Mouse (Mus musculus) mature B cell (primary cell): ENCODE data around the gene Ckap4.
"Not testable (repeated sequence)": the region's sequence is repeated elsewhere in the genome, so short reads cannot be mapped to it uniquely, and the experiment has no call there.

ENCODE experiments used
- in situ Hi-C: fragments of 300-500 bp; cut with MboI; formaldehyde crosslinking; loops from 2 replicates; pipeline ENCODE4 v1.14.3; 2019

The Ckap4 gene

GRCm38 (mm10) chr10:84498867-84499266 lies 35.0 kb downstream of the Ckap4 start:
- in situ Hi-C loops: no loop called here

- in situ Hi-C loops: no loop called here
These were observed 37.1 kb downstream of the Ckap4 start for GRCm38 (mm10) chr10:84496805-84497204.

- in situ Hi-C loops: no loop called here
These were observed 39.4 kb downstream of the Ckap4 start for GRCm38 (mm10) chr10:84494432-84494831.

- in situ Hi-C loops: no loop called here
These were observed 43.7 kb downstream of the Ckap4 start for GRCm38 (mm10) chr10:84490115-84490514.

GRCm38 (mm10) chr10:84488315-84488714 lies 45.5 kb downstream of the Ckap4 start:
- in situ Hi-C loops: no loop called here

- in situ Hi-C loops: no loop called here
These were observed 49.2 kb downstream of the Ckap4 start for GRCm38 (mm10) chr10:84484661-84485060.

GRCm38 (mm10) chr10:84483553-84483952 lies 50.3 kb downstream of the Ckap4 start:
- in situ Hi-C loops: no loop called here

GRCm38 (mm10) chr10:84483069-84483468 lies 50.8 kb downstream of the Ckap4 start:
- in situ Hi-C loops: no loop called here

- in situ Hi-C loops: not testable (repeated sequence)
These were observed 51.4 kb downstream of the Ckap4 start for GRCm38 (mm10) chr10:84482418-84482817.

- in situ Hi-C loops: no loop called here
These were observed 52.6 kb downstream of the Ckap4 start for GRCm38 (mm10) chr10:84481327-84481671.

- in situ Hi-C loops: no loop called here
These were observed 53.1 kb downstream of the Ckap4 start for GRCm38 (mm10) chr10:84480667-84481326.

- in situ Hi-C loops: no loop called here
These were observed 53.7 kb downstream of the Ckap4 start for GRCm38 (mm10) chr10:84480146-84480545.

DNA sequence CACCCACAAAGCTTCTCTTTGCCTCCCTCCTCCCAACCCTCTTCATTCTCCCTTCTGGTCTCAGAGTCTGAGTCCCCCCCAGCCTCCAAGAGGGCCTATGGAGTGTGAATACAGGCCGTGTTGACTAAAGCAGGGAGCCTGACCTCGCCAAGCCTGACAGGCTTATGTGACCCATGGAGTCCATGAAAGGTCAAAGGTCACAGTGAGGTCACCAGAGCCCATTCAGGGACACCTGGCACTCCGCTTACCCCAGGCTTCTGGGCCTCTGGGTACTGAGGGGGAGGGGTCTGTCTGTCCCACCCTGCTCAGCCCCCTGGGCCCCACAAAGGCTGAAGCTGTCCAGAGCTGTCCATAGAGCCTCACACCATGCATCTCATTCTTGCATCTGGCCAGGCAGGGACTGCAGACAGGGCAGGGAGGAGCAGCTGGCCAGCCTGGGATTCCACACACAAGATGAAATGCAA lies 56.2 kb downstream of the Ckap4 start:
- in situ Hi-C loops: no loop called here

- in situ Hi-C loops: no loop called here
These were observed 56.7 kb downstream of the Ckap4 start for GRCm38 (mm10) chr10:84477045-84477612.
